Mouse (Mus musculus): ENCODE data around the gene Gja8.

The Gja8 gene

DNA sequence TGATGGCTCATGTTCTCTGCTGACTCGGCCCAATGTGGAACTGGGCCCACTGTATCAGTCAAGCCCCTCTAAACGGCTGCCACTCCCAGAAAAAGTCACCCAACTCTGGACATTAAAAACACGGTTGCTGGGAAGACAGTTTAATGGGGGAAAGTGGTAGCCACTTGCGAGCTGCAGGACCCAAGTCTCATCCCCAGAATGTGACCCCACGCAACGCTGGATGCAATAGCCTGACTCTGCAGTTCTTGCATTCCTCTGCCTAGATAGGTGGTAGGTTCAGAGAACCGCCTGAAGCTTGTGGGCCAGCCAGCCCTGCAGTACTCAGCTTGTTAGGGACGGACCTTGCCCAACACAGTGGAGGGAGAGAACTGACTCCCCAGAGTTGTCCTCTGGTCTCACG is 46.3 kb downstream of the Gja8 start:
- ATAC-seq (ENCODE audit: low TSS enrichment) = no peak

DNA sequence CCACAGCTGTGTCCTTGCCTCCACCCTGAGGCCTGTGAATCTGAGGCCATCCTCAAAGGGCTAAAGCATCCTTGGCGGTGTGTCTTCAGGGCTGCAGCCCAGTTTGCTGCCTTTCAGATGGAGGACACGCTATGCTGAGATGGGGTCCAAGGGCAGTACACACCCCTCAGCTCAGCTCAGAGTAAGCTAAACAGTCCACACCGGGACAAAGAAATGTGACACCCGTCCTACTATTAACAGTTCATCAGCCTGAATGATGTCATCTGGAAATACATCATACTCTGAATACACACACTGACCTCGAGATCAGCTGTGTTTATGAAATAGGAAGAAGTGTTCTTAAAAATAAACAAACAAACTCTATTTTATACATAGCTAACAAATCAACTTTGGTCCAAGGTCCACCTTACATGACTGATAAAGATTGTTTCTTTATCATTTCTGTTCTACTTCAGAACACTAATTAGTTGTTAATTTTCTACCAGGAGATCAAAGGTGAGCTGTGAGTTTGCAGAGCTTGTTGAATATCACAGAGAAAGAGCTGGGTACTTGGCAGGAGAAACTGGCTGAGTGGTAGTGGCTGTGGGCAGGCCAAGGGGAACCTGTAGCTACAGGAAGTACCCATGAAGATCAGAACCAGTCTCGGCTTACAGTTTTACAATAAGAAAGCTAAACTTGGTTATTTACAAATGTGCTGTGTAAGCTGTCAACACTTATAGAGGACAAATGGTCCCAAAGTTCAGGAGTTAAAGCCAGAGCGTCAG is 50.8 kb downstream of the Gja8 start:
- no peak for ATAC-seq (ENCODE audit: low TSS enrichment)

DNA sequence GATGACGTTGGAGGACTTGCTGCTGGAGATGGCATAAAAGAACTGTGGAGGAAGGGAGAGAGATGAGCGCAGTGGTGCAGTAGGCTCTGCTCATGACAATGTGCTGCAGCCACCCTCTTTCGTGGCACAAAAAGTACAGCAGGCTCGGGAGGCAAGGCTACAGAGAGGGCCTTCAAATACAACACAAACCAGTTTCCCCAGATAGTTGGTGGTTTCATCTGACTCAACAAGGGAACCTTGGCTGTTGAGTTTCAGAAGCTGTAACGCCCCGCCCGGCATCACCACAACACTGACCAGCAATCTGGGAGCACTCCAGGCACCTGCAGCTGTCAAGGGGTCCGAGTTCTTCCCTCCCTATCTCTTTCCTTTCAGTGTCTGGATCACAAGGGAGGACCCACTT is 53.3 kb downstream of the Gja8 start:
- ATAC-seq (ENCODE audit: low TSS enrichment) = no peak

DNA sequence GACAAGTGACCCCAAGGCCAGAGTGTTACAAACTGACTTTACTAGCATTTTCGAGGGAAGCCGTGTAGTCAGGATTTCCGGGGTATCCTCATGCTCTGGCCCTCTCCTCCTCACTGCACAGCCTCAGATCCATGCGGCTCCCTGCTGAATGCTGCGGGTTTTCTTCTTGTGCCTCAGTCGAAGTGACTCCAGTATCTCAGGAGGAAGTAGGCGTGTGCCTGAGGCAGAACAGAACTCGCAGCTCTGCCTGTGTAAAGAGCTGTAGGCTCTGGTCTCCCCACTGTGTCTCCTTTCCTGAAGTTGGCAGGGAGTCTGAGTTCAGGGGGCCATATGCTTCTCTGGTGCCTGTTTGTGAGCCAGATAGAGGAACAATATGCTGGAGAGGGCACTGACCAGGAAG is 54.8 kb downstream of the Gja8 start:
- ATAC-seq (ENCODE audit: low TSS enrichment) = peak; percentile 85

DNA sequence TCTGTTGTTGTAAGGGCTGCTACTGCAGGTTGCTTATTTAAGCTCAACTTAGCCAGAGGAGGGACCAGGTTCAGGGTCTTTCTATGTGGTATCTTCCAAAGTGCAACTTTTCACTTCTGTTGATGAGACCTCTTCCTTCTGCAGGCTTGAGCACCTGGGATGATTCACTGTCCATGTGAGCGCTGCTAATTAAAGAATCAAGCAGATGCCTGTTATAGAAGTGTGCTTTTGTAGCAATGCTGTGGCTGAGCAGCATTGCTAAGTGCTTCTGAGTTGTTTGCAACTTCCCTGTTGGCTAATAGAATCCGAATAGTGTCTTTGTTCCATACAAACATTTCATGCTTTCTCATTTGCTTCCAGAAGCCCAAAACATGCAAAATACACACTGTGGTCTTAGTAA is 55.5 kb downstream of the Gja8 start:
- peak; percentile 77 for ATAC-seq (ENCODE audit: low TSS enrichment)

DNA sequence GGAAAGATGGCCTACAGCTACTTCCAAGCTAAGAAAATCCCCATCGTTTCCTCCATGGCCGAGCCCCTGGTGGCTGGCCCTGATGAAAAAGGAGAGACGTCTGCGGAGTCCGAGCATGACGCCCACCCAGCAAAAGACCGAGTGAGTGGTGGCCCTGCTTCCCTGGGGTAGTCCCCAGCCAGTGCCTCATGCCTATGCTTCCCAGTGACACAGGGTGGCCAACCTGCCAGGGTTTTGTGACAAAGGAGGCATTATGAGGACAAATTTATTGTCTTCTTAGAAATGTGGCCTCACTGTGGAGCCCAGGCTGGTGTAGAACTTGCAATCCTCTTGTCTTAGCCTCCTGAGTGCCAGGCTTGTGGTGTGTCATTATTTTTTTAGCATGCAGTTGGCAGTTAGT is 56.7 kb downstream of the Gja8 start:
- ATAC-seq (ENCODE audit: low TSS enrichment) = no peak

DNA sequence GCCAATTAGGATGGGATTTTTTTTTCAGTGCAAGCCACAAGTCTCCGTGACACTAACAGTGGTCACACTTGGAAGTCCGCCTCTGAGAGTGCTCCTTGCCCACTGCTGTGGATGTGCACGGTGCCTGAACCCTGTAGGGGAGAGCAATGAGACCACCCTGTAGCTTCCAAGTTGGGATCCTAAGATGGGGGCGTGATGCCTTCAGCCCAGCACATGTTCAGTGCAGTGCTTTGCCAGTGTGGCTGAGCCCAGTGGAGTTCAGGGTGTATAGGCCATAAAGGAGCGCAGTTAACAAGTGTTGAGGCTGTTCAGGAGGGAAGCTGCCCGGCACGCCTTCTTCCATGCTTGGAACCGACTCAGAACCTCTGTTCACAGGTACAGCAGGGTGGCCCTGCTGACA is 57.3 kb downstream of the Gja8 start:
- no peak for ATAC-seq (ENCODE audit: low TSS enrichment)

DNA sequence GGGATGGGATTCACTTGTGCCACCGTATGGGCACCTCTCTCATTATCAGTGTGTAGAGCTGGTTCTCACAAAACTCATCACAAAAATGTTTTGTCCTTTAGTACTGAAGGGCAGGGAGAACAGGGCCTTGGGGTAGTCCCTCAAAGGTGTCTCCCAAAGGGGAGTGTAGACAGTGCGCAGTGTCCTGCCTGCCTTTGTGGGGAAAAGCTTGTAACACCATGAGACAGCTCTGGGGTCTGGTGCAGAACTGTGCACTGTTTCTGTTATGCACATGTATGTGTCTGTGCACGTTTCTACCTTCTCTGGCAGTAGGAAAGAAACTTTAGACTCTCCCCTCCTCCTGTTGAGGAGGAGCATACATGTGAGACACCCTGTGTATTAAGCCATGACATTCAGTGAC is 58.0 kb downstream of the Gja8 start:
- ATAC-seq (ENCODE audit: low TSS enrichment) = no peak
